Mouse (Mus musculus): ENCODE data around the gene Grm8. TPM values are rescaled to one million over a fixed set of nuclear protein-coding genes. Genes with fewer than 3 reads are reported as not detected.

Grm8 gene
- polyA plus RNA-seq, 1 experiment = 0.04 TPM

GRCm38 (mm10) chr6:27963887-27964286 lies 171.1 kb downstream of the Grm8 start:
- 74% methylated on average over 1 of the region's 1 CpGs for WGBS
- no peak for DNase-seq (ENCODE audit: low read depth in 1 of 2, low spot score in 2 of 2)
- Histone ChIP-seq H3K36me3 (ENCODE audit: control insufficient read depth, insufficient read depth, low read length) (no peaks in the 10 kb centered on the region), H3K4me3 (ENCODE audit: extremely low read depth, insufficient read depth, insufficient read length) (no peak overlapping the region), H3K27ac (ENCODE audit: insufficient read depth, low read length) (no peak overlapping the region), H3K4me1 (ENCODE audit: control insufficient read depth, insufficient read depth, insufficient read length) (no peaks in the 10 kb centered on the region), H3K27me3 (ENCODE audit: control insufficient read depth, insufficient read depth, low read length) (no peaks in the 10 kb centered on the region)
- TF ChIP-seq POLR2A (IDR thresholded peaks at IDR 0.05; ENCODE audit: low read depth, low read length) = no peak
- TF ChIP-seq CTCF (IDR thresholded peaks at IDR 0.05; ENCODE audit: extremely low read depth, insufficient read depth, insufficient read length, insufficient replicate concordance) = no peak

- DNase-seq (ENCODE audit: low read depth in 1 of 2, low spot score in 2 of 2) = no peak
- Histone ChIP-seq H3K27me3 (ENCODE audit: control insufficient read depth, insufficient read depth, low read length) (no peaks in the 10 kb centered on the region), H3K4me1 (ENCODE audit: control insufficient read depth, insufficient read depth, insufficient read length) (no peaks in the 10 kb centered on the region), H3K4me3 (ENCODE audit: extremely low read depth, insufficient read depth, insufficient read length) (no peak overlapping the region), H3K27ac (ENCODE audit: insufficient read depth, low read length) (no peak overlapping the region), H3K36me3 (ENCODE audit: control insufficient read depth, insufficient read depth, low read length) (no peaks in the 10 kb centered on the region)
- TF ChIP-seq POLR2A (IDR thresholded peaks at IDR 0.05; ENCODE audit: low read depth, low read length) (no peak), CTCF (IDR thresholded peaks at IDR 0.05; ENCODE audit: extremely low read depth, insufficient read depth, insufficient read length, insufficient replicate concordance) (no peak)
- WGBS = 76% methylated on average over 6 of the region's 6 CpGs
Measured at GRCm38 (mm10) chr6:27956278-27956857, 178.6 kb downstream of the Grm8 start.

- Histone ChIP-seq H3K36me3 (ENCODE audit: control insufficient read depth, insufficient read depth, low read length) (no peaks in the 10 kb centered on the region), H3K4me1 (ENCODE audit: control insufficient read depth, insufficient read depth, insufficient read length) (no peaks in the 10 kb centered on the region), H3K27me3 (ENCODE audit: control insufficient read depth, insufficient read depth, low read length) (no peaks in the 10 kb centered on the region), H3K4me3 (ENCODE audit: extremely low read depth, insufficient read depth, insufficient read length) (no peak overlapping the region), H3K27ac (ENCODE audit: insufficient read depth, low read length) (no peak overlapping the region)
- WGBS = 79% methylated on average over 5 of the region's 5 CpGs
- no peak for DNase-seq (ENCODE audit: low read depth in 1 of 2, low spot score in 2 of 2)
- TF ChIP-seq CTCF (IDR thresholded peaks at IDR 0.05; ENCODE audit: extremely low read depth, insufficient read depth, insufficient read length, insufficient replicate concordance) = no peak
- TF ChIP-seq POLR2A (IDR thresholded peaks at IDR 0.05; ENCODE audit: low read depth, low read length) = no peak
Measured at GRCm38 (mm10) chr6:27951433-27951832, 183.5 kb downstream of the Grm8 start.

DNA sequence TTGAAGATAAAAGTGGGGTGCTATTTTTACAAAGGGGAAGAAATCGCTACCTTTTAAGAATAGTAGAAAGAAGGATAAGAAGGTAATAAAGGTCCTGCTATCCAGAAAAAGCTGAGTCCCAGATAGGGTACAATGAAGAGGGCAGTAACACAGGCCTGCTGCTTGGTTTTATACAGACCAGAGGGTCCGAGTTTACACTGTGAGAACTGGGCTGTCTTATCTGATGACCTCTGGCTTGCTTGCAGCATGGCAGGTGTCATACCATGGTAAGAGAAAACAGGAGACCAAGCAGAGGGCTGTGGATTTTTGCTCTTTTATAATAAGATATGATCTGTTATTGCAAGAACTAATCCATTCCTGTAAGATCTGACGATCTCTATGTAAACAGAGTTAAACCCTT lies 206.9 kb downstream of the Grm8 start:
- WGBS = 70% methylated on average over 3 of the region's 3 CpGs
- Histone ChIP-seq H3K27me3 (ENCODE audit: control insufficient read depth, insufficient read depth, low read length) (no peaks in the 10 kb centered on the region), H3K4me3 (ENCODE audit: extremely low read depth, insufficient read depth, insufficient read length) (no peak overlapping the region), H3K36me3 (ENCODE audit: control insufficient read depth, insufficient read depth, low read length) (no peaks in the 10 kb centered on the region), H3K27ac (ENCODE audit: insufficient read depth, low read length) (no peak overlapping the region), H3K4me1 (ENCODE audit: control insufficient read depth, insufficient read depth, insufficient read length) (no peaks in the 10 kb centered on the region)
- no peak for TF ChIP-seq CTCF (IDR thresholded peaks at IDR 0.05; ENCODE audit: extremely low read depth, insufficient read depth, insufficient read length, insufficient replicate concordance)
- no peak for TF ChIP-seq POLR2A (IDR thresholded peaks at IDR 0.05; ENCODE audit: low read depth, low read length)
- DNase-seq (ENCODE audit: low read depth in 1 of 2, low spot score in 2 of 2) = no peak

- H3K4me1 ChIP-seq (ENCODE audit: control insufficient read depth, insufficient read depth, insufficient read length) = no peaks in the 10 kb centered on the region
- no peak overlapping the region for H3K27ac ChIP-seq (ENCODE audit: insufficient read depth, low read length)
- no peak for DNase-seq (ENCODE audit: low read depth in 1 of 2, low spot score in 2 of 2)
- H3K27me3 ChIP-seq (ENCODE audit: control insufficient read depth, insufficient read depth, low read length) = no peaks in the 10 kb centered on the region
- TF ChIP-seq CTCF (IDR thresholded peaks at IDR 0.05; ENCODE audit: extremely low read depth, insufficient read depth, insufficient read length, insufficient replicate concordance) (no peak), POLR2A (IDR thresholded peaks at IDR 0.05; ENCODE audit: low read depth, low read length) (no peak)
- H3K4me3 ChIP-seq (ENCODE audit: extremely low read depth, insufficient read depth, insufficient read length) = no peak overlapping the region
- no peaks in the 10 kb centered on the region for H3K36me3 ChIP-seq (ENCODE audit: control insufficient read depth, insufficient read depth, low read length)
- 71% methylated on average over 1 of the region's 1 CpGs for WGBS
Measured at GRCm38 (mm10) chr6:27913281-27913680, 221.7 kb downstream of the Grm8 start.

- Histone ChIP-seq H3K4me1 (ENCODE audit: control insufficient read depth, insufficient read depth, insufficient read length) (no peaks in the 10 kb centered on the region), H3K27ac (ENCODE audit: insufficient read depth, low read length) (no peak overlapping the region), H3K36me3 (ENCODE audit: control insufficient read depth, insufficient read depth, low read length) (no peaks in the 10 kb centered on the region), H3K4me3 (ENCODE audit: extremely low read depth, insufficient read depth, insufficient read length) (no peak overlapping the region), H3K27me3 (ENCODE audit: control insufficient read depth, insufficient read depth, low read length) (no peaks in the 10 kb centered on the region)
- no peak for DNase-seq (ENCODE audit: low read depth in 1 of 2, low spot score in 2 of 2)
- TF ChIP-seq CTCF (IDR thresholded peaks at IDR 0.05; ENCODE audit: extremely low read depth, insufficient read depth, insufficient read length, insufficient replicate concordance) (no peak), POLR2A (IDR thresholded peaks at IDR 0.05; ENCODE audit: low read depth, low read length) (no peak)
Measured at GRCm38 (mm10) chr6:27904358-27904757, 230.6 kb downstream of the Grm8 start.

DNA sequence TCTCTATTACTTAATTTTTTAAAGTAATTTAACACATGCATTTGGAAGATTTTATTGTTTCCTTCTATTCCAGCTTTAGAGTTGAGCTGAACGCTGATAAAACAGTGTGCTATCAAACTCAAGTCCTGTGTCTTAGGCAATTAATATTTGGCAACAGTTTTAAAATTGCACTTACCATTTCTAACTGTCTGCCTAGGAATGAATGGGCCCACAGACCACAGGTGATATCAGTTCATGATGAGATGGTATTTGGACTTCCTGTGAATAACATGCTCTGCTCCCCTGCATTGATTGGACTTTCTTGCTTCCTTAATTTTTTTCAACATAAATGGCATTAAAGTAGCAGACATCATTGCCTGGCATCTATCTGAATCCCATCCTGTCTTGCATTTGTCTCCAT lies 232.8 kb downstream of the Grm8 start:
- TF ChIP-seq CTCF (IDR thresholded peaks at IDR 0.05; ENCODE audit: extremely low read depth, insufficient read depth, insufficient read length, insufficient replicate concordance) (no peak), POLR2A (IDR thresholded peaks at IDR 0.05; ENCODE audit: low read depth, low read length) (no peak)
- Histone ChIP-seq H3K4me1 (ENCODE audit: control insufficient read depth, insufficient read depth, insufficient read length) (no peaks in the 10 kb centered on the region), H3K36me3 (ENCODE audit: control insufficient read depth, insufficient read depth, low read length) (no peaks in the 10 kb centered on the region), H3K4me3 (ENCODE audit: extremely low read depth, insufficient read depth, insufficient read length) (no peak overlapping the region), H3K27ac (ENCODE audit: insufficient read depth, low read length) (no peak overlapping the region), H3K27me3 (ENCODE audit: control insufficient read depth, insufficient read depth, low read length) (no peaks in the 10 kb centered on the region)
- no peak for DNase-seq (ENCODE audit: low read depth in 1 of 2, low spot score in 2 of 2)
- WGBS = 92% methylated on average over 1 of the region's 1 CpGs

Data from spleen, adult 2 months (tissue).